Mouse (Mus musculus): Measurements from ENCODE around the gene Olfr1396.

DNA sequence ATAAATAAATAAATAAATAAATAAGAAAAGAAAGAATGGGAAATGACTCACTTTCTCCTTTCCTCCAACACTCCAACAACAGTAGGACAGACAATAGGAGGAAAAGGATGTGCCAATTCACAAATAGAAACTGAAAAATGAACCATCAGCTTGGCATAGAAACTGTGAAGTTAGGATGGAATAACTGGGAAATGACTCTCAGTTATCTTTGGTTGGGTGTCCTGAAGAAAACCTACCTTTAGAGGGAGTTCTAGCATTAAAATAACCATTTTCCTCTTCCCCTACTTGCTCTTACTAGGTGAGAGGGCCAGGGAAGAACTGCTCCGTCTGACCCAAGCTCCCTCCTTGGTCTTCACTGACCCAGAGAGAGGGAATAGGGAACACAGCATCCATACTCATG lies 8.9 kb downstream of the Olfr1396 start:
- TF ChIP-seq POLR2A (IDR thresholded peaks at IDR 0.05; ENCODE audit: insufficient read depth, low read length) = no peak
- TF ChIP-seq CTCF (IDR thresholded peaks at IDR 0.05; ENCODE audit: low read depth, low read length) = no peak
- TF ChIP-seq EP300 (IDR thresholded peaks at IDR 0.05; ENCODE audit: insufficient read depth, low read depth, low read length) = no peak

Measured in ES-Bruce4 (cell line).